Mouse (Mus musculus) liver, adult 2 months (tissue): ENCODE results near the gene St6gal1. TPM values are rescaled to one million over a fixed set of nuclear protein-coding genes. Genes with fewer than 3 reads are reported as not detected.

ENCODE experiments used
- DNase-seq: peaks from one replicate; pipeline ENCODE4 v3.0.0-alpha.2; 2011; ENCODE audit warnings: low read depth, low spot score; ENCODE audit errors: extremely low read depth
- H3K27ac ChIP-seq: fragments of 200-500 bp; replicated peaks from 2 replicates; pipeline ENCODE4 v1.5.1; 2012; ENCODE audit warnings: low read depth, mild to moderate bottlenecking, control low read depth, inconsistent platforms, low read length; ENCODE audit not compliant: insufficient read depth
- H3K27me3 ChIP-seq: fragments of 200-500 bp; 2 replicates; pipeline ENCODE4 v1.6.1; 2012; ENCODE audit warnings: mild to moderate bottlenecking, moderate library complexity, low read length, inconsistent platforms; ENCODE audit not compliant: control insufficient read depth, insufficient read depth
- H3K36me3 ChIP-seq: fragments of 200-500 bp; 2 replicates; pipeline ENCODE4 v1.6.1; 2012; ENCODE audit warnings: low read length, inconsistent platforms; ENCODE audit not compliant: control insufficient read depth, insufficient read depth
- H3K4me1 ChIP-seq: fragments of 200-500 bp; 2 replicates; pipeline ENCODE4 v1.6.1; 2011; ENCODE audit warnings: low read length; ENCODE audit not compliant: control insufficient read depth, insufficient read depth
- H3K4me3 ChIP-seq: fragments of 200-500 bp; 2 replicates; pipeline ENCODE4 v1.5.1; 2011; ENCODE audit warnings: low read depth, mild to moderate bottlenecking, control low read depth, low read length, moderate library complexity; ENCODE audit not compliant: insufficient read depth
- H3K79me2 ChIP-seq: fragments of 200-500 bp; 2 replicates; pipeline ENCODE4 v1.6.1; 2012; ENCODE audit warnings: inconsistent platforms, mild to moderate bottlenecking, low read length, moderate library complexity; ENCODE audit not compliant: control insufficient read depth, insufficient read depth
- H3K9ac ChIP-seq: fragments of 200-500 bp; 2 replicates; pipeline ENCODE4 v1.6.1; 2012; ENCODE audit warnings: low read depth, mild to moderate bottlenecking, control low read depth, inconsistent platforms, low read length
- CTCF ChIP-seq: fragments of 200-500 bp; IDR thresholded peaks from 2 replicates; pipeline ENCODE4 v1.5.1; 2011; ENCODE audit warnings: low read depth, low read length, control low read depth
- POLR2A ChIP-seq: fragments of 200-500 bp; IDR thresholded peaks from 2 replicates; pipeline ENCODE4 v1.6.1; 2011; ENCODE audit warnings: low read length, control low read depth; ENCODE audit not compliant: insufficient read depth; ENCODE audit errors: extremely low read depth
- WGBS: fragments of 180-500 bp; shearing (Covaris S2); methylation state at CpG from one replicate; pipeline ENCODE4 v1.1.7; 2018; 5-methylcytosine and 5-hydroxymethylcytosine counted together
- polyA plus RNA-seq: library from polyadenylated mRNA; depleted of rRNA; stranded (reverse); fragments of >200 nt; gene quantifications from 2 replicates; pipeline ENCODE4 v1.2.3, GENCODE M21; 2012
- total RNA-seq: library from RNA; depleted of rRNA; stranded (reverse); fragments of >200 nt; gene quantifications from 2 replicates; pipeline ENCODE4 v1.2.3, GENCODE M21; 2014

The St6gal1 gene
- total and polyA plus RNA-seq, 2 experiments = 36.7 to 41.3 TPM

- TF ChIP-seq CTCF (no peak), POLR2A (no peak)
- peak; percentile 58 for DNase-seq
- Histone ChIP-seq H3K9ac (no peak overlapping the region), H3K27me3 (no peaks in the 10 kb centered on the region), H3K4me3 (no peak overlapping the region), H3K4me1 (no peaks in the 10 kb centered on the region), H3K79me2 (no peaks in the 10 kb centered on the region), H3K36me3 (no peaks in the 10 kb centered on the region), H3K27ac (no peak overlapping the region)
- 58% methylated on average over 5 of the region's 5 CpGs for WGBS
Observed at GRCm38 (mm10) chr16:23374938-23375337, 150.4 kb downstream of the St6gal1 start.

GRCm38 (mm10) chr16:23376189-23376588, 151.6 kb downstream of the St6gal1 start:
- Histone ChIP-seq H3K4me1 (no peaks in the 10 kb centered on the region), H3K79me2 (no peaks in the 10 kb centered on the region), H3K4me3 (no peak overlapping the region), H3K9ac (no peak overlapping the region), H3K27ac (no peak overlapping the region), H3K36me3 (no peaks in the 10 kb centered on the region), H3K27me3 (no peaks in the 10 kb centered on the region)
- no peak for TF ChIP-seq POLR2A
- TF ChIP-seq CTCF = no peak
- WGBS = 62% methylated on average over 10 of the region's 10 CpGs
- peak; percentile 30 for DNase-seq

- H3K27ac ChIP-seq = no peak overlapping the region
- H3K79me2 ChIP-seq = no peaks in the 10 kb centered on the region
- no peaks in the 10 kb centered on the region for H3K4me1 ChIP-seq
- TF ChIP-seq POLR2A = no peak
- no peak for TF ChIP-seq CTCF
- WGBS = 90% methylated on average over 3 of the region's 3 CpGs
- DNase-seq = no peak
- no peaks in the 10 kb centered on the region for H3K36me3 ChIP-seq
- no peaks in the 10 kb centered on the region for H3K27me3 ChIP-seq
- no peak overlapping the region for H3K4me3 ChIP-seq
- no peak overlapping the region for H3K9ac ChIP-seq
Observed at GRCm38 (mm10) chr16:23379536-23380230, 155.1 kb downstream of the St6gal1 start.

GRCm38 (mm10) chr16:23384304-23384703, 159.8 kb downstream of the St6gal1 start:
- no peak for DNase-seq

GRCm38 (mm10) chr16:23397931-23398330, 173.4 kb downstream of the St6gal1 start:
- H3K79me2 ChIP-seq = no peaks in the 10 kb centered on the region
- no peaks in the 10 kb centered on the region for H3K27me3 ChIP-seq
- no peak overlapping the region for H3K27ac ChIP-seq
- TF ChIP-seq CTCF = no peak
- H3K4me1 ChIP-seq = no peaks in the 10 kb centered on the region
- no peak for DNase-seq
- no peaks in the 10 kb centered on the region for H3K36me3 ChIP-seq
- H3K4me3 ChIP-seq = no peak overlapping the region
- no peak overlapping the region for H3K9ac ChIP-seq
- WGBS = 86% methylated on average over 5 of the region's 5 CpGs

More at GRCm38 (mm10) chr16:23384304-23384703, 159.8 kb downstream of the St6gal1 start:
- H3K4me1 ChIP-seq = no peaks in the 10 kb centered on the region
- H3K9ac ChIP-seq = no peak overlapping the region
- H3K36me3 ChIP-seq = no peaks in the 10 kb centered on the region
- no peak overlapping the region for H3K4me3 ChIP-seq
- TF ChIP-seq CTCF (no peak), POLR2A (no peak)
- no peak overlapping the region for H3K27ac ChIP-seq
- H3K79me2 ChIP-seq = no peaks in the 10 kb centered on the region
- no peaks in the 10 kb centered on the region for H3K27me3 ChIP-seq

- H3K79me2 ChIP-seq = no peaks in the 10 kb centered on the region
- no peaks in the 10 kb centered on the region for H3K27me3 ChIP-seq
- no peak overlapping the region for H3K27ac ChIP-seq
- TF ChIP-seq CTCF (no peak), POLR2A (no peak)
- DNase-seq = no peak
- no peak overlapping the region for H3K4me3 ChIP-seq
- H3K4me1 ChIP-seq = no peaks in the 10 kb centered on the region
- 77% methylated on average over 4 of the region's 4 CpGs for WGBS
- H3K9ac ChIP-seq = no peak overlapping the region
- H3K36me3 ChIP-seq = no peaks in the 10 kb centered on the region
Observed at GRCm38 (mm10) chr16:23401463-23401862, 176.9 kb downstream of the St6gal1 start.
